Mouse (Mus musculus) E14TG2a.4 (cell line): ENCODE measurements around the gene Pfkfb2.

Experiments
- H3K27me3 ChIP-seq: 2 replicates; pipeline ENCODE4 v1.6.1; 2014; ENCODE audit warnings: low read length, control low read depth; ENCODE audit not compliant: insufficient read depth
- H3K36me3 ChIP-seq: 2 replicates; pipeline ENCODE4 v1.6.1; 2014; ENCODE audit warnings: low read length, control low read depth; ENCODE audit not compliant: insufficient read depth
- H3K4me1 ChIP-seq: replicated peaks from 2 replicates; pipeline ENCODE4 v1.6.1; 2014; ENCODE audit warnings: low read depth, low read length, control low read depth
- H3K4me3 ChIP-seq: replicated peaks from 2 replicates; pipeline ENCODE4 v1.5.1; 2014; ENCODE audit warnings: mild to moderate bottlenecking, low read length
- H3K9me3 ChIP-seq: 2 replicates; pipeline ENCODE4 v1.6.1; 2014; ENCODE audit warnings: low read length, control low read depth
- CTCF ChIP-seq: conservative IDR thresholded peaks from 2 replicates; pipeline ENCODE4 v1.5.1; 2014; ENCODE audit warnings: low read length
- NANOG ChIP-seq: IDR thresholded peaks from 2 replicates; pipeline ENCODE4 v1.6.1; 2014; ENCODE audit warnings: borderline replicate concordance, low read length, mixed read lengths
- POU5F1 ChIP-seq: IDR thresholded peaks from 2 replicates; pipeline ENCODE4 v1.6.1; 2014; ENCODE audit warnings: low read length, borderline replicate concordance

Gene Pfkfb2

DNA sequence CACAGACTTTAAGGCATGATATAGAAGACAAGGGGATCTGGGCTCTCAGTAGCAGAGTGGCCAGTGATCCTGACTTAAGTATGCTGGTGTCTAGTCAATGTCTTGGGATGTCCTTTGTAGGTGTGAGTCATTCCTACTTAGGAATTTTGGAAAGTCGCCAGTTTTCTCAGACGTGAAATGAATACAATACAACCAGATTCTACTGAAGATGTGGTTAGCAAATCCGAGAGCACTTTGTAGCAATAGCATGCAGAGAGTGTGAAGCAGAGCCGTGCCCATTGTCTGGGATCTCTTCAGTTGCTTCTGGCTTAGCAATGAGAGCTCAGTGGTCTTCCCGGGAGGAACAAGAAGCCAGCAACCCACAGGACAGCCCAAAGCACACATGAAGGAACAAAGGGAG is 5.4 kb upstream of the Pfkfb2 start:
- Histone ChIP-seq H3K4me1 (peaks cover 33% of the 10 kb centered on the region), H3K36me3 (no peaks in the 10 kb centered on the region), H3K9me3 (no peaks in the 10 kb centered on the region), H3K27me3 (peaks cover 15% of the 10 kb centered on the region), H3K4me3 (no peak overlapping the region)
- TF ChIP-seq POU5F1 (no peak), NANOG (no peak), CTCF (no peak)

DNA sequence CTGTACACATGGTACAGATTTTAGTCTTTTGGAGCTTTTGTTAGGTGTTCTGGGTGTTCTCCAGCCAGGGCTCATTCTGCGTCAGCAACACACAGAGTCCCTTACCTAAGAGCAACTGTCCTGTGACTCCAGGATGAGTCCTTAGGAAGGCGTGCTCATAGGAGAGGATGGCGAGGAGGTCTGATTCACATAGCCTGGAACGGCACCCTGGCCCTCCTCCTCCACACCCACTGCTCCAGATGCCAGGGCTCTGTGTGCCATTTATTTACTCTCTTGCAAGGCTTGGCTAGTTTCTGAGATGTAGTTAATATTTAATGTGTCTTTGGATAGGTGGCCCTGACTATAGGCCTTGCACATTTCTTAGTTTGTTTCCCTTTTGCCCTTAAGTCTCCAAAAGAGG is 4.6 kb upstream of the Pfkfb2 start:
- TF ChIP-seq CTCF (no peak), NANOG (no peak), POU5F1 (no peak)
- no peaks in the 10 kb centered on the region for H3K9me3 ChIP-seq
- peaks cover 13% of the 10 kb centered on the region for H3K27me3 ChIP-seq
- no peak overlapping the region for H3K4me3 ChIP-seq
- no peaks in the 10 kb centered on the region for H3K36me3 ChIP-seq
- peaks cover 33% of the 10 kb centered on the region for H3K4me1 ChIP-seq

GRCm38 (mm10) chr1:130732706-130733658 is 3.9 kb upstream of the Pfkfb2 start:
- H3K4me1 ChIP-seq: peaks cover 28% of the 10 kb centered on the region
- H3K4me3 ChIP-seq: no peak overlapping the region
- no peaks in the 10 kb centered on the region for H3K9me3 ChIP-seq
- H3K36me3 ChIP-seq: no peaks in the 10 kb centered on the region
- H3K27me3 ChIP-seq: peaks cover 6% of the 10 kb centered on the region
- TF ChIP-seq NANOG (no peak), POU5F1 (no peak), CTCF (no peak)

- TF ChIP-seq CTCF: no peak
- TF ChIP-seq POU5F1: no peak
- no peak for TF ChIP-seq NANOG
- peak within 1 kb of the TSS; percentile 32 for H3K4me3 ChIP-seq
- H3K9me3 ChIP-seq: no peaks in the 10 kb centered on the region
- peaks cover 3% of the 10 kb centered on the region; the same call in 1 of the 2 replicates for H3K27me3 ChIP-seq
- peaks cover 17% of the 10 kb centered on the region for H3K4me1 ChIP-seq
- H3K36me3 ChIP-seq: no peaks in the 10 kb centered on the region
Observed at GRCm38 (mm10) chr1:130731741-130732337, 2.8 kb upstream of the Pfkfb2 start, which contains the start of gene AA986860. Gene AA986860, plus strand, starts transcription at chr1:130731976.

DNA sequence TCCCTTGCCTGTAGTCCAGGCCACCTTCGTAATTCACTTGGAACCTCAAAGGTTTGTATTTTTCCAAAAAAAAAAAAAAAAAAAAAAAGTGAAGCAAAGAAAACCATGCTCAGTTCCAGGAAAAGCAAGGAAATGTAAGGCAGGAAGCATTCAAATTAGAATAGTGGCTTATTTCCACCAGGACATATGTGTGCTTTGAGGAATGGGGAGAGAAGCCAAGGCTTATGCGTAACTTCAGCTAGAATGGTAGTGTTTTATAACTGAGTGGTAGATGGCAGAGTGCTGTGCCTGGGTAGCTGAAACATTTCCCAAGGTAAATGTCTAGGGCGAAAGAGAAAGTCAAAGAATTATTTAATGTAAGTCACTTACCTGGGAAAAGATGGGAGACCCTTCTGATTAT is 345 bp downstream of the Pfkfb2 start:
- H3K36me3 ChIP-seq: no peaks in the 10 kb centered on the region
- no peaks in the 10 kb centered on the region for H3K9me3 ChIP-seq
- H3K4me3 ChIP-seq: no peak overlapping the region
- H3K27me3 ChIP-seq: no peaks in the 10 kb centered on the region
- TF ChIP-seq CTCF (no peak), POU5F1 (no peak), NANOG (no peak)
- peaks cover 19% of the 10 kb centered on the region for H3K4me1 ChIP-seq

DNA sequence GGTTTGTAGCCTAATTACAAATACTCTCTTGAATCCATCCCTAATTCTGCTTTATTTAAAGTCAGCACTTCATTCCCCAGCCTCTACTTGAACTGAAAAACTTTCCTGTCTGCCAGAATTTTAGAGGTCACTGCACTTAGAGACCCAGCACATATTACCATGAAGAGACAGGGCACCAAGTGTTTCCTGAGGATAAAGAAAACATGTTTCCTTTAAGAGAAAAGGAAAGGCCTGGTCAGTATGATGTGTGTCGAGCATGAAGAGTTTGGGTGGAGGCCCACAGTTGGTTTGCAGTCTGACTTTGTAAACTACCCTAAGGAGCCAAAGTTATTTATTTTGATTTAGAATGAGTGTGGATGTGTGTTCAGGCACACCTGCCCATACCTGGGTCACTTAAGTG is 983 bp downstream of the Pfkfb2 start:
- H3K36me3 ChIP-seq: no peaks in the 10 kb centered on the region
- no peaks in the 10 kb centered on the region for H3K27me3 ChIP-seq
- TF ChIP-seq NANOG: no peak
- TF ChIP-seq POU5F1: no peak
- TF ChIP-seq CTCF: no peak
- no peaks in the 10 kb centered on the region for H3K9me3 ChIP-seq
- peaks cover 19% of the 10 kb centered on the region for H3K4me1 ChIP-seq
- H3K4me3 ChIP-seq: no peak overlapping the region

DNA sequence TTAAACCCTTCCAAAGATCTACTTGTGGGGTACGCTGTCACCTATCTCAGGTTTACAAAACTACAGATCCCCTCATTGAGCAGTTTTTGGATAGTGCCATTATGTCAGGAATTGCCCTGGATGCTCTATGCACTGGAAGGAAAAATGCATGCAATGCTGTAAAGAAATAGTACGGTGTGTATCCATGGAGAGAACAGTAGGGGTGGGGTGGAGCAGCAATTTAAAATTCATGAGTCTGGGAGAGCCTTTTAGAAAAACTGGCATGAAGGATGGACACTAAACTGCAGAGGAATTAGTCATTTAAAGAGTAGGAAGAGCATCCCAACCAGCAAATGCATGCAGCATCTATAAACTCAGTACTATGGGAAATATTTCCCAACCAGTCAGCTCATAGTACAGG is 2.7 kb downstream of the Pfkfb2 start:
- no peaks in the 10 kb centered on the region for H3K27me3 ChIP-seq
- no peak overlapping the region for H3K4me3 ChIP-seq
- no peaks in the 10 kb centered on the region for H3K36me3 ChIP-seq
- TF ChIP-seq POU5F1: no peak
- TF ChIP-seq CTCF: no peak
- no peak for TF ChIP-seq NANOG
- H3K9me3 ChIP-seq: no peaks in the 10 kb centered on the region
- H3K4me1 ChIP-seq: peaks cover 11% of the 10 kb centered on the region

DNA sequence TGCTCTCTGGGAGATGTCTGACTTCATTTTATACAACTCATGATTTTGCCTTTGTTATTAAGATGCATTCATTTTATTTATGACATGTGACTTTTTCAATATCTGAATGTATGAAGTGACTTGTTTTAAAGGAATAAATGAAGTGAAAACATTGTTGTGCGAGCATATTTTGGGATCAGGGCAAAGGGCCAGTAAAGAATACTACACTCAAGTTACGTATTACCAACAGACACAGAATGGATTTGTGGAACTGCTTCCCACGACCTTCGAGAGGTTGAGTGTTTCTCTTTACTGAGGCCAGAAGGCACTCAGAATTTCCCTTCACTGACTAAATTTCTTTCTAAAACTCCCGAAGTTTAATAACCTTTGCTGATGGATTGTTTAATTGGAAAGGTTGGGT is 4.8 kb downstream of the Pfkfb2 start:
- Histone ChIP-seq H3K27me3 (no peaks in the 10 kb centered on the region), H3K4me3 (no peak overlapping the region), H3K4me1 (0 out of 2 replicates have a peak, but pooled peaks cover 5% of the 10 kb centered on the region), H3K9me3 (no peaks in the 10 kb centered on the region), H3K36me3 (peaks cover 8% of the 10 kb centered on the region)
- TF ChIP-seq POU5F1 (no peak), NANOG (no peak), CTCF (no peak)
